ENCODE assay signal across 36 mouse cellular contexts in genomic region chr8:11570742-11571141, GRCm38 (mm10).
"Had no signal": no experiment of that assay in that cellular context is flagged by ENCODE, and none has a peak within 500 bp of the region (broad histone marks: within the 10 kb centered on the region; RNA-seq: fewer than 3 reads in every experiment).

No protein-coding gene starts in this region.

- DNase-seq: heart, postnatal 10 days; heart, postnatal 14 days; heart, postnatal 36 days; heart, postnatal 4 days; kidney, adult 11 months; kidney, adult 18-20 months; kidney, adult 2 months; kidney, adult 8-10 months; kidney, adult 9 months; kidney, postnatal 10 days; kidney, postnatal 14 days; kidney, postnatal 25 days; kidney, postnatal 36 days; kidney, postnatal 4 days; layer of hippocampus, adult 9-11 months; layer of hippocampus, postnatal 36 days had no signal

- H3K27me3 ChIP-seq: heart, embryonic 12.5 days; heart, embryonic 13.5 days; heart, embryonic 15.5 days; hindbrain, embryonic 12.5 days; hindbrain, embryonic 13.5 days; hindbrain, embryonic 15.5 days; intestine, embryonic 15.5 days; kidney, embryonic 15.5 days had no signal

- ATAC-seq: hindbrain, embryonic 16.5 days; hindbrain, postnatal 0 days; inflammation-experienced regulatory T-cells, adult 6 months; intestine, embryonic 15.5 days; intestine, embryonic 16.5 days; intestine, postnatal 0 days had no signal

- H3K4me2 ChIP-seq: heart, embryonic 11.5 days; heart, embryonic 12.5 days; heart, embryonic 13.5 days; heart, embryonic 15.5 days; hindbrain, embryonic 12.5 days; hindbrain, embryonic 13.5 days; hindbrain, embryonic 14.5 days; hindbrain, embryonic 15.5 days; intestine, embryonic 15.5 days; kidney, embryonic 15.5 days had no signal

- H3K36me3 ChIP-seq: hindbrain, embryonic 15.5 days had no signal

- H3K9me3 ChIP-seq: heart, embryonic 10.5 days; heart, embryonic 12.5 days; heart, embryonic 13.5 days; heart, embryonic 15.5 days; hindbrain, embryonic 10.5 days; hindbrain, embryonic 12.5 days; hindbrain, embryonic 13.5 days; hindbrain, embryonic 15.5 days; intestine, embryonic 15.5 days; kidney, embryonic 15.5 days had no signal

- H3K4me3 ChIP-seq: heart, embryonic 10.5 days; heart, embryonic 12.5 days; heart, embryonic 13.5 days; heart, embryonic 15.5 days; hindbrain, embryonic 10.5 days; hindbrain, embryonic 12.5 days; hindbrain, embryonic 13.5 days; hindbrain, embryonic 15.5 days; intestine, embryonic 15.5 days; kidney, embryonic 15.5 days; layer of hippocampus, adult 2 months; left cerebral cortex, adult 2 months had no signal

- H3K27ac ChIP-seq: heart, embryonic 10.5 days; heart, embryonic 13.5 days; heart, embryonic 15.5 days; hindbrain, embryonic 10.5 days; hindbrain, embryonic 12.5 days; hindbrain, embryonic 13.5 days; hindbrain, embryonic 14.5 days; hindbrain, embryonic 15.5 days; hindbrain, postnatal 0 days; intestine, embryonic 15.5 days; kidney, embryonic 15.5 days; kidney, postnatal 0 days; layer of hippocampus, adult 2 months; left cerebral cortex, adult 2 months had no signal

- H3K4me1 ChIP-seq: hindbrain, embryonic 12.5 days; hindbrain, embryonic 13.5 days; hindbrain, embryonic 15.5 days had no signal

- H3K9ac ChIP-seq: heart, embryonic 12.5 days; heart, embryonic 13.5 days; heart, embryonic 15.5 days; hindbrain, embryonic 12.5 days; hindbrain, embryonic 13.5 days; hindbrain, embryonic 14.5 days; hindbrain, embryonic 15.5 days; intestine, embryonic 15.5 days; kidney, embryonic 15.5 days had no signal
